Mouse (Mus musculus): Measurements from ENCODE around the gene Six2. TPM values are rescaled to one million over a fixed set of nuclear protein-coding genes. Genes with fewer than 3 reads are reported as not detected.

Six2 gene
- total and polyA plus RNA-seq, 3 experiments = 0.04 to 0.40 TPM; not detected in 1

- TF ChIP-seq BHLHE40 (IDR thresholded peaks at IDR 0.05; ENCODE audit: low read depth, low read length) (peak; percentile 0; the same call in 1 of the 2 replicates), MAFK (IDR thresholded peaks at IDR 0.05; ENCODE audit: insufficient replicate concordance, low read length) (no peak), SMC3 (IDR thresholded peaks at IDR 0.05; ENCODE audit: low read depth, low read length) (no peak), MXI1 (IDR thresholded peaks at IDR 0.05; ENCODE audit: low read depth, low read length) (no peak), MYC (IDR thresholded peaks at IDR 0.05; ENCODE audit: low read depth, low read length) (no peak)
These were observed 4.1 kb downstream of the Six2 start (continued) for GRCm38 (mm10) chr17:85683984-85684307.

- peak overlapping the region in 2 of 3 experiments; percentile 35 to 37 for H3K4me3 ChIP-seq (replicated peaks in 1 of 3; ENCODE audit: low read depth in 2 of 3, low read length in 2 of 3, poor library complexity in 1 of 3)
- DNase-seq (ENCODE audit: extremely low read depth) = no peak
- H3K9me3 ChIP-seq (replicated peaks; ENCODE audit: low read length) = peaks cover 32% of the 10 kb centered on the region
- peaks cover 4 to 8% of the 10 kb centered on the region in 2 experiments for H3K4me1 ChIP-seq (ENCODE audit: control insufficient read depth in 1 of 2, insufficient read depth in 2 of 2)
- H3K27me3 ChIP-seq (replicated peaks) = no peaks in the 10 kb centered on the region
- peaks cover 0 to 15% of the 10 kb centered on the region in 2 experiments for H3K36me3 ChIP-seq (replicated peaks in 1 of 2; ENCODE audit: control insufficient read depth in 1 of 2, insufficient read depth in 1 of 2, low read length in 1 of 2)
- H3K9ac ChIP-seq (ENCODE audit: insufficient read depth, low read depth) = peak overlapping the region; percentile 84; the same call in 1 of the 2 replicates
- H3K79me2 ChIP-seq (replicated peaks; ENCODE audit: control insufficient read depth, extremely low read depth, insufficient read depth, poor library complexity, severe bottlenecking) = no peaks in the 10 kb centered on the region
- H3K27ac ChIP-seq (ENCODE audit: insufficient read depth, low read depth) = no peak overlapping the region
- TF ChIP-seq BHLHE40 (IDR thresholded peaks at IDR 0.05; ENCODE audit: low read depth, low read length) (peak; percentile 35), CHD1 (IDR thresholded peaks at IDR 0.05; ENCODE audit: low read depth, low read length) (no peak)
- dilution Hi-C loops (cut with MboI; ENCODE audit: extremely low pct_ligation_motif_present, extremely low pct_unique_long_range_greater_than_20kb, low sequenced_read_pairs) = no loop called here
- peak overlapping the region; percentile 83 for H3K4me2 ChIP-seq (ENCODE audit: insufficient read depth, low read depth, poor library complexity, severe bottlenecking)
- in situ Hi-C loops (cut with MboI; ENCODE audit: low pct_ligation_motif_present, low pct_unique_long_range_greater_than_20kb, low sequenced_read_pairs) = no loop called here
These were observed 4.7 kb downstream of the Six2 start for GRCm38 (mm10) chr17:85683111-85683983.

GRCm38 (mm10) chr17:85682181-85682710 is 5.8 kb downstream of the Six2 start:
- in situ Hi-C loops (cut with MboI; ENCODE audit: low pct_ligation_motif_present, low pct_unique_long_range_greater_than_20kb, low sequenced_read_pairs) (no loop called here), dilution Hi-C loops (cut with MboI; ENCODE audit: extremely low pct_ligation_motif_present, extremely low pct_unique_long_range_greater_than_20kb, low sequenced_read_pairs) (no loop called here)
- no peak for DNase-seq (ENCODE audit: extremely low read depth)
- Histone ChIP-seq H3K27me3 (replicated peaks) (no peaks in the 10 kb centered on the region), H3K4me3 (replicated peaks in 1 of 3; ENCODE audit: low read depth in 2 of 3, low read length in 2 of 3, poor library complexity in 1 of 3) (no peak overlapping the region), H3K9me3 (replicated peaks; ENCODE audit: low read length) (peaks cover 23% of the 10 kb centered on the region), H3K4me1 (ENCODE audit: control insufficient read depth in 1 of 2, insufficient read depth in 2 of 2) (peaks cover 4 to 8% of the 10 kb centered on the region in 2 experiments), H3K79me2 (replicated peaks; ENCODE audit: control insufficient read depth, extremely low read depth, insufficient read depth, poor library complexity, severe bottlenecking) (no peaks in the 10 kb centered on the region), H3K4me2 (ENCODE audit: insufficient read depth, low read depth, poor library complexity, severe bottlenecking) (no peak overlapping the region), H3K36me3 (replicated peaks in 1 of 2; ENCODE audit: control insufficient read depth in 1 of 2, insufficient read depth in 1 of 2, low read length in 1 of 2) (peaks cover 0 to 11% of the 10 kb centered on the region in 2 experiments), H3K27ac (ENCODE audit: insufficient read depth, low read depth) (no peak overlapping the region), H3K9ac (ENCODE audit: insufficient read depth, low read depth) (no peak overlapping the region)
- TF ChIP-seq BHLHE40 (IDR thresholded peaks at IDR 0.05; ENCODE audit: low read depth, low read length) (no peak), ZC3H11A (IDR thresholded peaks at IDR 0.05; ENCODE audit: low read depth, low read length) (no peak), CHD1 (IDR thresholded peaks at IDR 0.05; ENCODE audit: low read depth, low read length) (no peak), MEF2A (IDR thresholded peaks at IDR 0.05; ENCODE audit: borderline replicate concordance, low read depth, low read length) (no peak), ETS1 (conservative IDR thresholded peaks at IDR 0.05; ENCODE audit: low read depth, low read length) (no peak), TCF12 (IDR thresholded peaks at IDR 0.05; ENCODE audit: low read depth, low read length) (no peak), NRF1 (IDR thresholded peaks at IDR 0.05; ENCODE audit: low read depth, low read length) (no peak), USF1 (IDR thresholded peaks at IDR 0.05; ENCODE audit: low read depth, low read length) (no peak), UBTF (IDR thresholded peaks at IDR 0.05; ENCODE audit: low read depth, low read length) (no peak), JUN (IDR thresholded peaks at IDR 0.05; ENCODE audit: insufficient read depth, low read depth, low read length) (no peak)
